Mouse (Mus musculus) monocyte, adult 2 months (primary cell): ENCODE data around the gene Olfr1378.

Source experiments
- DNase-seq, 2 experiments: peaks; one replicate each; pipeline ENCODE4 v3.0.0; 2022; ENCODE audit warnings: low spot score in 2 of 2, low read depth in 1 of 2

Olfr1378 gene

DNA sequence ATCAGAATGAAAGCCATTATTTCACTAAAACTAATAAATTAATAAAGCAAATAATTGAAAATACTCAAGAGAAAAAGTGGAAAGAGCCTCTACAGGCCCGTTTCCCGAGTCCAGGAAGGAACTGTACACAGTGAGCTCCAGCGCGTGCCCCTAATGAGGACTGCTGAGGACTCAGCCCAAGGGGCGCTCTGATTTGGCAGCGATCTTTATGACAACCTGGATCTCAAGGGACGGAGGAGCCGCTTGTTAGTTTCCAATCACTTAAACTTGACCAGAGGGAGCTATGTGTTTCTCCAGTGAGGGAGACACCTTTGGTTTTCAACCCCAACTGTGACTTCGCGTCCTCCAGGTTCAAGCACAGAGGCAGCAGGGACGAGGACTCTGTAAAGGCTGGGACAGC, at the start of gene Olfr1378:
Gene Olfr1378, plus strand, starts transcription at position 301 of the 400 bp plus-strand sequence.
- DNase-seq = no peak

GRCm38 (mm10) chr11:50930469-50931014, 35.8 kb upstream of the Olfr1378 start:
- no peak for DNase-seq

GRCm38 (mm10) chr11:50931021-50931420, 35.3 kb upstream of the Olfr1378 start:
- DNase-seq = no peak

DNA sequence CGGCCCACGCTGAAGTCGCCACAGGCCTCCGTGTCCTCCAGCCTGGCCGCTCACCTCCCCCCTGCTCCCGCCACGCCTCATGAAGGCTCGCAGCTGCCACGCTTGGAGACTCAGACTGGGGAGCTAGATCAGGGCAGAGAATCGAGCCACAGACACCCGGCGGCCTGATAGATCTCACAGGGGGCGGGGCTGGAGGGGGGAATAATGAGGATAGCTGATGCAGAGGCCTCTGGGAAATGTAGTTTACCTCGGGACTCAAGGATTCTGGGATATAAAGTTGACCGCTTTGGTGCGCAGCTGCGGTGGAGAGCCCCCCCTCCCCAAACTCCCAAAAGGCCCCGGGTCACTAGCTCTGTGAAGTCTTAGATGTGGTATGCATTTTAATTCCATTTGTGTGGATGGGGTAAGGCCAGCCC, 34.9 kb upstream of the Olfr1378 start, which contains the start of gene Zfp354b:
Gene Zfp354b, minus strand, starts transcription at position 183 of the 416 bp plus-strand sequence.
- DNase-seq = no peak

DNA sequence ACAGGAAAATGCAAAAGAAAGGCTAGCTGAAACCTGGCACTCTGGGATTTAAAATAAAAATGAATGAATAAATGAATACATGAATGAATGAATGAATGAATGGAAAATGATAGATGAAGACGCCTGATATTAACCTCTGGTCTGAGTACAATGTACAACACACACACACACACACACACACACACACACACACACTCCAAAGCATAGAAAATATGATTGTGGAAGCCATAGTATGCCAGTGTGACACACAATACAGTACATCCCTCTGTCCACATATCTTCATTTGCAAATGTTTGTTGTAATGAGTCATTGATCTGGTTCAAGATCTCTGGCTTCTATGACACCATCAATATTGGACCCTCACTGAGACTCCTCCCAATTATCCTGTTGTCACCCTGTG, 34.3 kb upstream of the Olfr1378 start:
- DNase-seq = no peak

- no peak for DNase-seq
These were observed 27.9 kb upstream of the Olfr1378 start for GRCm38 (mm10) chr11:50938435-50938834.

DNA sequence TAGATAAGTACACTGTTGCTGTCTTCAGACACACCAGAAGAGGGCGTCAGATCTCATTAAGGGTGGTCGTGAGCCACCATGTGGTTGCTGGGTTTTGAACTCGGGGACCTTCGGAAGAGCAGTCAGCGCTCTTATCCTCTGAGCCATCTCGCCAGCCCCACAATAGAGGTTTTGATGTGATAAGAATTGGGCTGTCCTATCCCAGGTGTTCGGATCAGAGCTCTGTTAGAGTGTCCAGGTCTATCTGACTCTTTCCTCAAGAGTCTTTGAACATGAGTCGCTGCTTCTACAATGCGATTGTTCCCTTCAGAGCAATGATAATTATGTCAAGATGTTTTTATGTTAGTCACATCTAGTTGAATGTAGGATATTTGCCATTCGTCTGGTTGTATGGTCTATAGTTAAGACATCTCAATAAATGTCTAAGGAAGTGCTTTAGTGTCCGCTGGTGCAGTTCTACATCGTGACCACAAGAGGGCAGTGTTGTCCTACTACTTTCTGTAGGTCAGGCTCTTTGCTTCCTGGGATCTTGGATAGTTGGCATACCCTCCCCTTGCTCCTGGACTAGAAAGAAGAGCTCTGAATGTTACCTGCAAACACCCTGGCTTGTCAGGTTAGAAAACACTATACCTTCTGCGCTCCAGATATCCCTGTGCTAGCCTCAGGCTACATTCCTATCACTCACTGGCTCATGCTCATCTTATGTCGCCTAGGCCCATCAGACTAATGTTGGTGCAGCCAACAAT, 26.5 kb upstream of the Olfr1378 start:
- no peak for DNase-seq

DNA sequence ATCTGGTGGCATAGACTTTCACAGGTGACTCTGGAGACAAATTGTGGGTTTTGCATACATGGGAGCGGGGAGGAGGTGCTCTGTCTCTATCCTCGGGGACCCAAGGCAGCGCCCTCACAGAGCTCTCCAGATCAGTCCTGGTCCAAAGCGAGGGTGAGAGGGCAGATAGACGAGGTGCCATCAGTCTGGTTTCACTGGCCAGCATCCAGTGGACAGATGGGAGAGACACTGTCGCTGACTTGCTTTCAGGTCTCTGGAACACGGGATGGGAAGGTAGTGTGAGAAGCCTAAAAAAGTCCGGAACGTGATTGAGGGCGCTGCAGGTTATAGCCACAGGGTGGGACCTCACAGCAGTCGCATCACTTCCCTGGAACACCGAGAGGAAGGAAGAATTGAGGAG, 23.9 kb upstream of the Olfr1378 start:
- no peak for DNase-seq

- no peak for DNase-seq
These were observed 22.8 kb upstream of the Olfr1378 start, which contains the start of gene 4933414I15Rik for GRCm38 (mm10) chr11:50943506-50943905. 4933414I15Rik (minus strand) TSS chr11:50943765.

GRCm38 (mm10) chr11:50952290-50952689, 14.0 kb upstream of the Olfr1378 start:
- no peak for DNase-seq

DNA sequence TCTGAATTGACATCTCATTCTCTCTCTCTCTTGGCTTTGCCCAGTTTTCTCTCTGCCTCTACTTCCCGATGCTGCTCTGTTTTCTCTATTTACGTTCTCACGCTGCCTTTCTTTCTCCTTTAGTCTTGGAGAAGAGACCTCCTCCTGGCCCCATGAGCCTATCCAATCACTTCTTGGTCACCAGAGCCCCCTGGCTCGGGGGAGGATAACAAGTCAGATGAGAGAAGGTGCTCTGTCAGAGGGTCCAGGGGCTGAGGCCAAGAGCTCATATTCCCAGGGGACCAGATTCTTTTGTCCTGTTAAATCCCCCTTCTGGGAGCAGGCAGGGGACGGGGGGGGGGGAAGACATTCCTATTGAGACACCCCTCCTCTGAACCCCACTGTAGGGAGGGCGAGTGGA, 12.7 kb upstream of the Olfr1378 start, which contains the start of gene Prop1:
Gene Prop1, minus strand, starts transcription at position 101 of the 400 bp plus-strand sequence.
- no peak for DNase-seq

DNA sequence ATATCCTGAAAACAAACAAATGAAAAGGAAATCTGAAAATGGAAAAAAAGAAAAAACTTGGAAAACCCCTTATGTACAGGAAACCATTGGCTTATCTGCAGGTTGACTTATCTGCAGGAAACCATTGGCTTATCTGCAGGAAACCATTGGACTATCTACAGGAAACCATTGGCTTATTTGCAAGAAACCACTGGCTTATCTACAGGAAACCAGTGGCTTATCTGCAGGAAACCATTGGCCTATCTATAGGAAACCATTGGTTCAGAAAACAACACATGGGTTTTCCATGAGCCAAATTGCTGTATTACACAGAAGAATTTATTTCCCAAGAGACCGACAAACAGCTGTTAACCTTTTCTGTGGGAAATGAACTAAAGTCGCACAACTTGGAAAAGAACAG, 1.4 kb upstream of the Olfr1378 start:
- no peak for DNase-seq

GRCm38 (mm10) chr11:50977216-50977615, 10.9 kb downstream of the Olfr1378 start:
- no peak for DNase-seq

- no peak for DNase-seq
These were observed 15.3 kb downstream of the Olfr1378 start, which contains the start of gene Olfr1377 for GRCm38 (mm10) chr11:50981667-50982066. Olfr1377 (plus strand) TSS chr11:50981967.

DNA sequence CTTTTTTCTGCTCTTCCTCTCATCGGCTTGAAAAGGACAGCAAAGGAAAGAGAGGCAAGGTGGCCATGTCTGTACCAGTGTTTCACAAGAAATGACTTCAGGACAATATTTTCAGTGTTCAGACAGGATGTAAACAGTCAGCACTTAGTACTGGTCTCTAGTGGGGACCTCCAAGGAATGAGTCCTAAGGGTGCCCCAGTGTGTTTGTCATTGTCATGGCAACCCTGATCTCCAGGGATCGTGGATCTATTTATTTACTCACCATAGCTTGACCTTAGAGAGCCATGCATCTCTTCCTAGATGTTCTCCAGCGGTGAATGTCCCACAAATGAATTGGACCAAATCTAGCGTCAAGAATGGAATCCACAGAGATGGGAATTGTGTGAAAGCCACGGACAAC, 37.0 kb downstream of the Olfr1378 start, which contains the start of gene Olfr51:
Gene Olfr51, plus strand, starts transcription at position 301 of the 400 bp plus-strand sequence.
- no peak for DNase-seq

DNA sequence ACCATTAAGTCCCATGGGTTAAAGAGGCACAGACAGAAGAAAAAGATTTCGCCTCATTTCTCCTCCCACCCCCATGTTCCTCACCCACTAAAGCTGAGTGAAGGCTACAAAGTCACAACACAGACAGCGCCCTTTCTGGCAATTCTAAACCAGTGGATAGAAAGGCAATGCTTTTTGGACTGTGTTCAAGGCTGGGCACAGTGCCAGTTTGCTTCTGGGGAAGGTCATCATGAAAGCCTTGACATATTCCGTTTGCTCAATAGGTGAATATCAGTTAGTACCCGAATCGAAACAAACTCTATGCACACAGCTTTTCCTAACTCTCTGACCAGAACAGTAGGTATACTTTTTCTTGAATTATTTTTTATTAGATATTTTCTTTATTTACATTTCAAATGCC, 45.5 kb downstream of the Olfr1378 start:
- no peak for DNase-seq

GRCm38 (mm10) chr11:51013936-51014335, 47.6 kb downstream of the Olfr1378 start, which contains the start of gene Olfr54:
Olfr54 (plus strand) TSS chr11:51014236.
- DNase-seq = no peak

GRCm38 (mm10) chr11:51016341-51016740, 50.0 kb downstream of the Olfr1378 start:
- no peak for DNase-seq
